Mouse (Mus musculus): ENCODE measurements around the gene Gys1. TPM values are rescaled to one million over a fixed set of nuclear protein-coding genes. Genes with fewer than 3 reads are reported as not detected.
"Not testable (repeated sequence)": the region's sequence is repeated elsewhere in the genome, so short reads cannot be mapped to it uniquely, and the experiment has no call there.

The Gys1 gene
- polyA plus RNA-seq, 1 experiment from 2014 or later = 47.3 TPM

GRCm38 (mm10) chr7:45481374-45481927 lies 46.8 kb downstream of the Gys1 start, which contains the start of gene Tulp2:
Tulp2 (plus strand) TSS chr7:45481877.
- Histone ChIP-seq H3K4me1 (ENCODE audit: control insufficient read depth, insufficient read depth, low read length) (0 out of 2 replicates have a peak, but pooled peaks cover 2% of the 10 kb centered on the region), H3K9ac (ENCODE audit: low read length) (no peak within 1 kb of the TSS), H3K27me3 (ENCODE audit: control insufficient read depth, insufficient read depth, low read length) (no peaks in the 10 kb centered on the region), H3K36me3 (ENCODE audit: control insufficient read depth, insufficient read depth, low read length) (no peaks in the 10 kb centered on the region), H3K27ac (ENCODE audit: low read length) (no peak within 1 kb of the TSS), H3K4me3 (replicated peaks; ENCODE audit: low read length) (no peak within 1 kb of the TSS), H3K4me2 (ENCODE audit: low read depth, low read length) (no peak within 1 kb of the TSS), H3K9me3 (replicated peaks; ENCODE audit: control insufficient read depth, low read length) (no peaks in the 10 kb centered on the region)
- ATAC-seq (ENCODE audit: insufficient read depth, low FRiP score) = peak; percentile 84
- WGBS = 53% methylated on average over 15 of the region's 15 CpGs

- Histone ChIP-seq H3K4me1 (ENCODE audit: control insufficient read depth, insufficient read depth, low read length) (0 out of 2 replicates have a peak, but pooled peaks cover 2% of the 10 kb centered on the region), H3K9ac (ENCODE audit: low read length) (no peak overlapping the region), H3K27ac (ENCODE audit: low read length) (no peak overlapping the region), H3K27me3 (ENCODE audit: control insufficient read depth, insufficient read depth, low read length) (no peaks in the 10 kb centered on the region), H3K4me2 (ENCODE audit: low read depth, low read length) (no peak overlapping the region), H3K4me3 (replicated peaks; ENCODE audit: low read length) (no peak overlapping the region), H3K36me3 (ENCODE audit: control insufficient read depth, insufficient read depth, low read length) (no peaks in the 10 kb centered on the region), H3K9me3 (replicated peaks; ENCODE audit: control insufficient read depth, low read length) (no peaks in the 10 kb centered on the region)
- no peak for ATAC-seq (ENCODE audit: insufficient read depth, low FRiP score)
- WGBS = 74% methylated on average over 1 of the region's 1 CpGs
Observed at GRCm38 (mm10) chr7:45482166-45482565, 47.5 kb downstream of the Gys1 start.

- H3K4me1 ChIP-seq (ENCODE audit: control insufficient read depth, insufficient read depth, low read length) = not testable (repeated sequence)
Observed at GRCm38 (mm10) chr7:45484985-45485384, 50.3 kb downstream of the Gys1 start.

GRCm38 (mm10) chr7:45486158-45486557 lies 51.5 kb downstream of the Gys1 start:
- Histone ChIP-seq H3K9ac (ENCODE audit: low read length) (no peak overlapping the region), H3K4me1 (ENCODE audit: control insufficient read depth, insufficient read depth, low read length) (peaks cover 4% of the 10 kb centered on the region), H3K27me3 (ENCODE audit: control insufficient read depth, insufficient read depth, low read length) (no peaks in the 10 kb centered on the region), H3K36me3 (ENCODE audit: control insufficient read depth, insufficient read depth, low read length) (no peaks in the 10 kb centered on the region), H3K9me3 (replicated peaks; ENCODE audit: control insufficient read depth, low read length) (no peaks in the 10 kb centered on the region), H3K27ac (ENCODE audit: low read length) (no peak overlapping the region), H3K4me3 (replicated peaks; ENCODE audit: low read length) (no peak overlapping the region), H3K4me2 (ENCODE audit: low read depth, low read length) (no peak overlapping the region)
- ATAC-seq (ENCODE audit: insufficient read depth, low FRiP score) = no peak
- WGBS = 53% methylated on average over 7 of the region's 7 CpGs

More at GRCm38 (mm10) chr7:45484985-45485384, 50.3 kb downstream of the Gys1 start:
- H3K9me3 ChIP-seq (replicated peaks; ENCODE audit: control insufficient read depth, low read length); H3K9ac ChIP-seq (ENCODE audit: low read length); H3K4me3 ChIP-seq (replicated peaks; ENCODE audit: low read length); H3K27me3 ChIP-seq (ENCODE audit: control insufficient read depth, insufficient read depth, low read length); H3K4me2 ChIP-seq (ENCODE audit: low read depth, low read length); ATAC-seq (ENCODE audit: insufficient read depth, low FRiP score); H3K36me3 ChIP-seq (ENCODE audit: control insufficient read depth, insufficient read depth, low read length); H3K27ac ChIP-seq (ENCODE audit: low read length): not testable (repeated sequence)
- WGBS = 87% methylated on average over 5 of the region's 5 CpGs

- 76% methylated on average over 12 of the region's 12 CpGs for WGBS
- Histone ChIP-seq H3K27ac (ENCODE audit: low read length) (no peak within 1 kb of the TSS), H3K4me3 (replicated peaks; ENCODE audit: low read length) (no peak within 1 kb of the TSS)
Observed at GRCm38 (mm10) chr7:45486761-45487415, 52.2 kb downstream of the Gys1 start, which contains the start of gene Gm45808. Gm45808 (minus strand) TSS chr7:45486811.

GRCm38 (mm10) chr7:45487861-45488292 lies 53.2 kb downstream of the Gys1 start:
- H3K4me2 ChIP-seq (ENCODE audit: low read depth, low read length) = peak overlapping the region; percentile 72
- H3K4me3 ChIP-seq (replicated peaks; ENCODE audit: low read length) = peak overlapping the region; percentile 49
- H3K9ac ChIP-seq (ENCODE audit: low read length) = peak overlapping the region; percentile 74
- peak; percentile 14; the same call in 1 of the 2 replicates for ATAC-seq (ENCODE audit: insufficient read depth, low FRiP score)
- 0 out of 2 replicates have a peak, but pooled peaks cover 2% of the 10 kb centered on the region for H3K36me3 ChIP-seq (ENCODE audit: control insufficient read depth, insufficient read depth, low read length)
- H3K9me3 ChIP-seq (replicated peaks; ENCODE audit: control insufficient read depth, low read length) = no peaks in the 10 kb centered on the region
- H3K27ac ChIP-seq (ENCODE audit: low read length) = peak overlapping the region; percentile 56; the same call in 1 of the 2 replicates
- WGBS = 47% methylated on average over 11 of the region's 11 CpGs
- no peaks in the 10 kb centered on the region for H3K27me3 ChIP-seq (ENCODE audit: control insufficient read depth, insufficient read depth, low read length)
- H3K4me1 ChIP-seq (ENCODE audit: control insufficient read depth, insufficient read depth, low read length) = peaks cover 13% of the 10 kb centered on the region

More at GRCm38 (mm10) chr7:45486761-45487415, 52.2 kb downstream of the Gys1 start, which contains the start of gene Gm45808:
- H3K27me3 ChIP-seq (ENCODE audit: control insufficient read depth, insufficient read depth, low read length) = no peaks in the 10 kb centered on the region
- H3K4me2 ChIP-seq (ENCODE audit: low read depth, low read length) = no peak within 1 kb of the TSS
- H3K36me3 ChIP-seq (ENCODE audit: control insufficient read depth, insufficient read depth, low read length) = no peaks in the 10 kb centered on the region
- peaks cover 11% of the 10 kb centered on the region for H3K4me1 ChIP-seq (ENCODE audit: control insufficient read depth, insufficient read depth, low read length)
- no peak for ATAC-seq (ENCODE audit: insufficient read depth, low FRiP score)
- no peaks in the 10 kb centered on the region for H3K9me3 ChIP-seq (replicated peaks; ENCODE audit: control insufficient read depth, low read length)
- H3K9ac ChIP-seq (ENCODE audit: low read length) = no peak within 1 kb of the TSS

- peak; percentile 53 for ATAC-seq (ENCODE audit: insufficient read depth, low FRiP score)
- no peaks in the 10 kb centered on the region for H3K9me3 ChIP-seq (replicated peaks; ENCODE audit: control insufficient read depth, low read length)
- 11% methylated on average over 38 of the region's 38 CpGs for WGBS
- peak within 1 kb of the TSS; percentile 72 for H3K4me2 ChIP-seq (ENCODE audit: low read depth, low read length)
- H3K4me3 ChIP-seq (replicated peaks; ENCODE audit: low read length) = peak within 1 kb of the TSS; percentile 49
- peaks cover 13% of the 10 kb centered on the region for H3K4me1 ChIP-seq (ENCODE audit: control insufficient read depth, insufficient read depth, low read length)
- H3K27me3 ChIP-seq (ENCODE audit: control insufficient read depth, insufficient read depth, low read length) = no peaks in the 10 kb centered on the region
- 0 out of 2 replicates have a peak, but pooled peaks cover 5% of the 10 kb centered on the region for H3K36me3 ChIP-seq (ENCODE audit: control insufficient read depth, insufficient read depth, low read length)
- H3K27ac ChIP-seq (ENCODE audit: low read length) = peak within 1 kb of the TSS; percentile 56
- H3K9ac ChIP-seq (ENCODE audit: low read length) = peak within 1 kb of the TSS; percentile 74
Observed at GRCm38 (mm10) chr7:45488293-45489204, 53.9 kb downstream of the Gys1 start, which contains the start of gene Dhdh. Dhdh (minus strand) TSS chr7:45488805.

- no peak for ATAC-seq (ENCODE audit: insufficient read depth, low FRiP score)
- no peaks in the 10 kb centered on the region for H3K27me3 ChIP-seq (ENCODE audit: control insufficient read depth, insufficient read depth, low read length)
- peaks cover 8% of the 10 kb centered on the region; the same call in 1 of the 2 replicates for H3K36me3 ChIP-seq (ENCODE audit: control insufficient read depth, insufficient read depth, low read length)
- peaks cover 13% of the 10 kb centered on the region for H3K4me1 ChIP-seq (ENCODE audit: control insufficient read depth, insufficient read depth, low read length)
- H3K27ac ChIP-seq (ENCODE audit: low read length) = no peak overlapping the region
- no peak overlapping the region for H3K9ac ChIP-seq (ENCODE audit: low read length)
- H3K9me3 ChIP-seq (replicated peaks; ENCODE audit: control insufficient read depth, low read length) = no peaks in the 10 kb centered on the region
- H3K4me2 ChIP-seq (ENCODE audit: low read depth, low read length) = no peak overlapping the region
- WGBS = 73% methylated on average over 7 of the region's 7 CpGs
- no peak overlapping the region for H3K4me3 ChIP-seq (replicated peaks; ENCODE audit: low read length)
Observed at GRCm38 (mm10) chr7:45489578-45489977, 54.9 kb downstream of the Gys1 start.
